Mouse (Mus musculus): ENCODE data around the gene Zbtb2.
A peak's percentile ranks its signal among the peaks of the same experiment; 100 is the strongest.

Gene Zbtb2

GRCm38 (mm10) chr10:4338863-4339461 is 48.9 kb downstream of the Zbtb2 start:
- DNase-seq (ENCODE audit: inconsistent age in 2 of 2, low spot score in 1 of 2), result peak in 1 of 2 experiments; percentile 41

- DNase-seq (ENCODE audit: inconsistent age in 2 of 2, low spot score in 1 of 2), result peak; percentile 88 to 96
Observed at GRCm38 (mm10) chr10:4334039-4334683, 53.7 kb downstream of the Zbtb2 start.

- DNase-seq (ENCODE audit: inconsistent age in 2 of 2, low spot score in 1 of 2), result peak; percentile 54 to 87
Observed at GRCm38 (mm10) chr10:4333319-4333718, 54.6 kb downstream of the Zbtb2 start.

GRCm38 (mm10) chr10:4332228-4332979 is 55.5 kb downstream of the Zbtb2 start:
- DNase-seq (ENCODE audit: inconsistent age in 2 of 2, low spot score in 1 of 2), result peak in 1 of 2 experiments; percentile 57

GRCm38 (mm10) chr10:4327716-4328115 is 60.2 kb downstream of the Zbtb2 start:
- no peak for DNase-seq (ENCODE audit: inconsistent age in 2 of 2, low spot score in 1 of 2)

GRCm38 (mm10) chr10:4325562-4325961 is 62.3 kb downstream of the Zbtb2 start:
- peak in 1 of 2 experiments; percentile 58 for DNase-seq (ENCODE audit: inconsistent age in 2 of 2, low spot score in 1 of 2)

GRCm38 (mm10) chr10:4323885-4324284 is 64.0 kb downstream of the Zbtb2 start:
- DNase-seq (ENCODE audit: inconsistent age in 2 of 2, low spot score in 1 of 2), result no peak

Data from adrenal gland, adult (tissue).